In genomic region chr12:104331701-104332100, GRCm38 (mm10) we compare ENCODE assay signal across 47 mouse cellular contexts. TPM values are rescaled to one million over a fixed set of nuclear protein-coding genes. Genes with fewer than 3 reads are reported as not detected.
"Had no signal": no experiment of that assay in that cellular context is flagged by ENCODE, and none has a peak within 500 bp of the region (broad histone marks: within the 10 kb centered on the region; RNA-seq: fewer than 3 reads in every experiment).

No protein-coding gene starts in this region.

- H3K27ac ChIP-seq: limb, embryonic 12.5 days; limb, embryonic 13.5 days; limb, embryonic 15.5 days; liver, embryonic 12.5 days; liver, embryonic 13.5 days; liver, embryonic 14.5 days; liver, embryonic 15.5 days; lung, embryonic 15.5 days; macrophage; midbrain, embryonic 10.5 days; midbrain, embryonic 12.5 days; midbrain, embryonic 13.5 days; midbrain, embryonic 15.5 days; neural tube, embryonic 12.5 days; neural tube, embryonic 13.5 days had no signal

- H3K9me3 ChIP-seq: limb, embryonic 12.5 days; limb, embryonic 13.5 days; limb, embryonic 15.5 days; liver, embryonic 12.5 days; liver, embryonic 13.5 days; liver, embryonic 15.5 days; lung, embryonic 15.5 days; megakaryocyte, embryonic 14.5 days; midbrain, embryonic 10.5 days; midbrain, embryonic 12.5 days; midbrain, embryonic 13.5 days; midbrain, embryonic 15.5 days; neural tube, embryonic 12.5 days; neural tube, embryonic 13.5 days had no signal

- H3K36me3 ChIP-seq: limb, embryonic 12.5 days; limb, embryonic 13.5 days; limb, embryonic 15.5 days; liver, embryonic 12.5 days; liver, embryonic 13.5 days; liver, embryonic 15.5 days; lung, embryonic 15.5 days; midbrain, embryonic 10.5 days; midbrain, embryonic 12.5 days; midbrain, embryonic 13.5 days; midbrain, embryonic 15.5 days; neural tube, embryonic 12.5 days; neural tube, embryonic 13.5 days had no signal

- H3K4me3 ChIP-seq: limb, embryonic 12.5 days; limb, embryonic 13.5 days; limb, embryonic 15.5 days; liver, embryonic 12.5 days; liver, embryonic 13.5 days; liver, embryonic 15.5 days; lung, embryonic 15.5 days; megakaryocyte, embryonic 14.5 days; midbrain, embryonic 10.5 days; midbrain, embryonic 12.5 days; midbrain, embryonic 13.5 days; midbrain, embryonic 15.5 days; myocyte; neural tube, embryonic 12.5 days; neural tube, embryonic 13.5 days had no signal

- DNase-seq: left cerebral cortex, postnatal 4 days; liver; liver, embryonic 13.5 days; liver, postnatal 0 days; lung, adult 18-20 months; lung, adult 2 months; lung, embryonic 14.5 days; lung, postnatal 10 days; lung, postnatal 14 days; lung, postnatal 36 days; lung, postnatal 4 days; midbrain, embryonic 14.5 days had no signal

- H3K27me3 ChIP-seq: limb, embryonic 12.5 days; limb, embryonic 13.5 days; limb, embryonic 15.5 days; liver, embryonic 12.5 days; liver, embryonic 13.5 days; liver, embryonic 15.5 days; lung, embryonic 15.5 days; midbrain, embryonic 12.5 days; midbrain, embryonic 13.5 days; midbrain, embryonic 15.5 days; neural tube, embryonic 12.5 days; neural tube, embryonic 13.5 days had no signal

- H3K4me1 ChIP-seq: limb, embryonic 12.5 days; limb, embryonic 13.5 days; limb, embryonic 15.5 days; liver, embryonic 12.5 days; liver, embryonic 13.5 days; liver, embryonic 15.5 days; lung, embryonic 15.5 days; megakaryocyte, embryonic 14.5 days; midbrain, embryonic 10.5 days; midbrain, embryonic 12.5 days; midbrain, embryonic 13.5 days; midbrain, embryonic 15.5 days; neural tube, embryonic 12.5 days; neural tube, embryonic 13.5 days had no signal

- ATAC-seq: liver, embryonic 12.5 days; liver, postnatal 0 days; lung, postnatal 0 days; midbrain, embryonic 13.5 days; midbrain, embryonic 15.5 days; midbrain, embryonic 16.5 days had no signal

RNA-seq across cellular contexts. Expression of gene Serpina3k, which starts 6.6 kb away (rescaled TPM):
- total RNA-seq: left cerebral cortex, postnatal 10 days; left cerebral cortex, postnatal 14 days; left cerebral cortex, postnatal 25 days; left cerebral cortex, postnatal 36 days; left cerebral cortex, postnatal 4 days; megakaryocyte progenitor cell, adult 5-6 weeks; megakaryocyte, adult 5-6 weeks; megakaryocyte-erythroid progenitor cell, adult 5-6 weeks; midbrain, postnatal 0 days; monocyte, adult 5-6 weeks had no signal
- polyA plus RNA-seq: limb, embryonic 11.5 days; limb, embryonic 12.5 days; limb, embryonic 13.5 days; limb, embryonic 14.5 days; limb, embryonic 15.5 days; liver, embryonic 11.5 days; liver, embryonic 12.5 days; liver, embryonic 13.5 days; liver, embryonic 14.5 days; liver, embryonic 15.5 days; liver, embryonic 16.5 days; lung, embryonic 14.5 days; lung, embryonic 15.5 days; lung, embryonic 16.5 days; macrophage; midbrain, embryonic 10.5 days; midbrain, embryonic 11.5 days; midbrain, embryonic 12.5 days; midbrain, embryonic 13.5 days; midbrain, embryonic 14.5 days; midbrain, embryonic 15.5 days; midbrain, embryonic 16.5 days; midbrain, postnatal 0 days; myocyte; neural tube, embryonic 11.5 days; neural tube, embryonic 12.5 days; neural tube, embryonic 13.5 days had no signal

RNA-seq across cellular contexts. Expression of gene Serpina3m, which starts 6.6 kb away (rescaled TPM):
- total RNA-seq: left cerebral cortex, postnatal 10 days; left cerebral cortex, postnatal 14 days; left cerebral cortex, postnatal 36 days; left cerebral cortex, postnatal 4 days; megakaryocyte progenitor cell, adult 5-6 weeks; megakaryocyte, adult 5-6 weeks; megakaryocyte-erythroid progenitor cell, adult 5-6 weeks; midbrain, postnatal 0 days; monocyte, adult 5-6 weeks had no signal
- polyA plus RNA-seq: limb, embryonic 11.5 days; limb, embryonic 12.5 days; limb, embryonic 13.5 days; limb, embryonic 14.5 days; limb, embryonic 15.5 days; liver, embryonic 11.5 days; liver, embryonic 12.5 days; liver, embryonic 13.5 days; liver, embryonic 15.5 days; lung, embryonic 14.5 days; lung, embryonic 15.5 days; lung, embryonic 16.5 days; lung, postnatal 0 days; macrophage; midbrain, embryonic 10.5 days; midbrain, embryonic 11.5 days; midbrain, embryonic 12.5 days; midbrain, embryonic 13.5 days; midbrain, embryonic 14.5 days; midbrain, embryonic 15.5 days; midbrain, embryonic 16.5 days; midbrain, postnatal 0 days; myocyte; neural tube, embryonic 11.5 days; neural tube, embryonic 12.5 days; neural tube, embryonic 13.5 days had no signal

RNA-seq across cellular contexts. Expression of gene Serpina3j, which starts 17.3 kb away (rescaled TPM):
- total RNA-seq: left cerebral cortex, postnatal 10 days; left cerebral cortex, postnatal 14 days; left cerebral cortex, postnatal 25 days; left cerebral cortex, postnatal 36 days; left cerebral cortex, postnatal 4 days; liver, adult 2 months; megakaryocyte progenitor cell, adult 5-6 weeks; megakaryocyte, adult 5-6 weeks; megakaryocyte-erythroid progenitor cell, adult 5-6 weeks; midbrain, postnatal 0 days; monocyte, adult 5-6 weeks had no signal
- polyA plus RNA-seq: limb, embryonic 11.5 days; limb, embryonic 12.5 days; limb, embryonic 13.5 days; liver, adult 2 months; liver, embryonic 11.5 days; liver, embryonic 12.5 days; liver, embryonic 13.5 days; liver, embryonic 14.5 days; liver, embryonic 15.5 days; liver, embryonic 16.5 days; liver, postnatal 0 days; lung, adult 2 months; lung, embryonic 14.5 days; lung, embryonic 16.5 days; lung, postnatal 0 days; macrophage; midbrain, embryonic 10.5 days; midbrain, embryonic 11.5 days; midbrain, embryonic 12.5 days; midbrain, embryonic 13.5 days; midbrain, embryonic 14.5 days; midbrain, embryonic 15.5 days; midbrain, embryonic 16.5 days; midbrain, postnatal 0 days; myocyte; neural tube, embryonic 11.5 days; neural tube, embryonic 12.5 days; neural tube, embryonic 13.5 days had no signal
